Mouse (Mus musculus) ES-E14 (cell line): ENCODE data around the gene Pla2g5.

Experiments used
- HCFC1 ChIP-seq: IDR thresholded peaks from 2 replicates; pipeline ENCODE4 v1.6.1; 2012; ENCODE audit warnings: low read length, inconsistent platforms, borderline replicate concordance; ENCODE audit not compliant: insufficient read depth
- ZC3H11A ChIP-seq: IDR thresholded peaks from 2 replicates; pipeline ENCODE4 v1.6.1; 2012; ENCODE audit warnings: low read depth, mild to moderate bottlenecking, inconsistent platforms, low read length, borderline replicate concordance

DNA sequence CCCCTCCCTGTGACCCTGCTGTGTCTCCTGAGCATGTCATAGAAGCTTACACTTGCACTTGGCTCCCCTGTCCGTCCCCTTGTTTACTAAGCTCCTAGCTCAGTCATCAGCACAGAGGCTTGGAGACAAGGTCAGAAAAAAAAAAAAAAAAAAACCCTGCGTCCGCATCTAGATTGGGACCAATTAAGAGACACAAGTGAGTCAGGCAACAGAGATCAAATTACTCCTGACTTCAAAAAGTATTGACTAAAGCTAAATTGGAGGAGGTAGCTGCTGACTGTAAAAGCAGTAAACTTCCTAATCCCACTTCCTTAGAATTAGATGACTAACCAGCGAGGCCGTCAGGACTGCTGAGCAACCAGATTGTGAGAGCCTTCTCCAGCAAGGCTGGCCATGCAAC, 1.8 kb upstream of the Pla2g5 start:
- TF ChIP-seq ZC3H11A (no peak), HCFC1 (no peak)
